Mouse (Mus musculus): ENCODE results near the gene Chrne. TPM values are rescaled to one million over a fixed set of nuclear protein-coding genes. Genes with fewer than 3 reads are reported as not detected.

Chrne gene
- not detected for polyA plus RNA-seq (2014; fragmentation: Illumina TruSeq; extraction: RNeasy Lipid Tissue Mini Kit (QIAGEN cat#74804); ENCODE audit: low read depth, low replicate concordance)

DNA sequence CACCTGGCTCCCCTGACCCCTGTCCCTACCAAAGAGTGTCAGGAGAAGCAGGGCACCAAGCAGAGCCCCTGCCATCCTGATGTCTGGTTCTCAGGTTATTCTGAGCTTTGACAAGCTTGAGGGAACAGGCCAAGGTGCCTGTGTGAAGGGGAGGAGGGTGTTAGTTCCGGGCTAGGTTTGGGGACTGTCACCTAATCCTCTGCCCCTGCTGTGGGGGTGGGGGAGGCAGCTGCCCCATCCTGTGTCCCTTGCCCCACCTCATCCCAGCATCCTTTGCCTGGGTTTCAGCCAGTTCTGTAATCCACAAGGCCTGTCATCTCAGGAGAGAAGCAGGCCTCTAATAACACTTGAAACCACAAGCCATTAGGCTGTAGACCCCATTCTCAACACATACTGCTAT is at the start of gene Chrne:
Chrne (minus strand) TSS at position 116 of the 400 bp plus-strand sequence.

GRCm38 (mm10) chr11:70656964-70657363 is 37.9 kb upstream of the Chrne start, which contains the start of gene Eno3:
Gene Eno3, plus strand, starts transcription at chr11:70657202.

GRCm38 (mm10) chr11:70654198-70654922 is 35.3 kb upstream of the Chrne start, which contains the start of gene Pfn1:
Gene Pfn1, minus strand, starts transcription at chr11:70654644.

GRCm38 (mm10) chr11:70646691-70647650 is 28.0 kb upstream of the Chrne start, which contains the start of the genes Rnf167 and Slc25a11:
Gene Rnf167, plus strand, starts transcription at chr11:70647235.
Gene Slc25a11, minus strand, starts transcription at chr11:70647479.

DNA sequence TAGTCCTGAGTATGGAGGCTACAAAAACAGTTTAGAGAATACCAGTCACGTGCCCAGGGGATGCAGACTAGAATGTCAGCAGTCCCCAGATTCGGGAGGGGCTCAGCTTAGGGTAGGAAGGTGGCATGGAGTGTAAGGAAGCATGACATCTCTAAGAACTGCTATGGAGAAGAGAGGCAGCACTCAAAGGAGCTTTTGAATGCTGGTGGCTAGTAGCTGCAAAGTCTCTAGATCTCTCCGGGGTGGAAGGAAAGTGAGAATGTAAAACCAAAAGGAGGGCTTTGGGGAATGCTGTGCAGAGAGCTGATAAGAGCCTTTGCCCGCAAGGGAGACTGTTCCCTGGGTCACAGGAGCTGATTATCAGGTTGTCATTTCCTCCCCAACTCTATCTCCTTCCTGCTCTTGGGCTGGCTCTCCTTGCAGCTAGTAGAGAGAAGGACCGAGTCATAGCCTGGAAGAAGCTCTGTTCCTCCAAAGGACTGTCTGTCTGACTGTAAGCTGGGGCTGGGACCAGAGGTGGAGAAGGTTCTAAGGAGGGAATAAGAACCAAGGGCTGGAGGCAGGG is 19.8 kb upstream of the Chrne start, which contains the start of gene Gp1ba:
Gp1ba (plus strand) TSS at position 409 of the 565 bp plus-strand sequence.

DNA sequence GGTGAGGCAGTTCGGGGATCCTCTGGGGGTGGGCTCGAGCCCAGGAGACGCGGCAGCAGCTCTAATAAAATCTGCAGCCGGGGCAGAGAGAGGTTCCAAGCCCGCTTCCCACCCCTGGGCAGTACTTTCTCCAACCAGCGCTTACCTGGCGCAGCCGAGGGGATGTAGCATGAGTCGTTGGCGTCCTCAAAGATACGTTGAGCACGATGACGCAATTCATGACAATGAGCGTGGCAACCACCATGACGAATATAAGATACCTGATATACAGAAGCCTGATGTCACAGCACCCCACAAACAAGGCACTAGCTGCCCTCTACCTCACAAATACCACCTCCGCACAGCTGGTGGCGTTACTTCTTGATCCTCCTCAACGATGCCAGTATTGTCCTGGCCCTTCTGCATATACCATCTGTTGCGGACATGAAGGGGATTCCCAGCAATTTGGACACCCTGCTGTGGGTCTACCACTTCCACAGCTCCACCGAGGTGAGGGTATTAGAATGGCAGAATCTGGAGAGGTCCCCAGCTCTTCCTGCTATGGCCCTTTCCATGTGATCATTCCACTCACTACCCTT is 3.4 kb downstream of the Chrne start, which contains the start of gene 4930544D05Rik:
4930544D05Rik (plus strand) TSS at position 333 of the 578 bp plus-strand sequence.

Other genes with a start within 250 kb of the Chrne start
- gene Pelp1, start 209.2 kb downstream of the Chrne start, polyA plus RNA-seq (2014; fragmentation: Illumina TruSeq; extraction: RNeasy Lipid Tissue Mini Kit (QIAGEN cat#74804); ENCODE audit: low read depth, low replicate concordance) = 8.9 TPM
- 2.3 TPM for gene Arrb2, start 186.6 kb downstream of the Chrne start, polyA plus RNA-seq (2014; fragmentation: Illumina TruSeq; extraction: RNeasy Lipid Tissue Mini Kit (QIAGEN cat#74804); ENCODE audit: low read depth, low replicate concordance)
- 5.6 TPM for gene Med11, start 167.3 kb downstream of the Chrne start, polyA plus RNA-seq (2014; fragmentation: Illumina TruSeq; extraction: RNeasy Lipid Tissue Mini Kit (QIAGEN cat#74804); ENCODE audit: low read depth, low replicate concordance)
- gene Zmynd15, start 159.8 kb downstream of the Chrne start, polyA plus RNA-seq (2014; fragmentation: Illumina TruSeq; extraction: RNeasy Lipid Tissue Mini Kit (QIAGEN cat#74804); ENCODE audit: low read depth, low replicate concordance) = 0.35 TPM
- 10.3 TPM for gene Cxcl16, start 159.2 kb downstream of the Chrne start, polyA plus RNA-seq (2014; fragmentation: Illumina TruSeq; extraction: RNeasy Lipid Tissue Mini Kit (QIAGEN cat#74804); ENCODE audit: low read depth, low replicate concordance)
- gene Tm4sf5, start 114.0 kb downstream of the Chrne start, polyA plus RNA-seq (2014; fragmentation: Illumina TruSeq; extraction: RNeasy Lipid Tissue Mini Kit (QIAGEN cat#74804); ENCODE audit: low read depth, low replicate concordance) = not detected
- not detected for gene Vmo1, start 104.6 kb downstream of the Chrne start, polyA plus RNA-seq (2014; fragmentation: Illumina TruSeq; extraction: RNeasy Lipid Tissue Mini Kit (QIAGEN cat#74804); ENCODE audit: low read depth, low replicate concordance)
- not detected for gene Gltpd2, start 100.0 kb downstream of the Chrne start, polyA plus RNA-seq (2014; fragmentation: Illumina TruSeq; extraction: RNeasy Lipid Tissue Mini Kit (QIAGEN cat#74804); ENCODE audit: low read depth, low replicate concordance)
- gene Psmb6, start 93.8 kb downstream of the Chrne start, polyA plus RNA-seq (2014; fragmentation: Illumina TruSeq; extraction: RNeasy Lipid Tissue Mini Kit (QIAGEN cat#74804); ENCODE audit: low read depth, low replicate concordance) = 23.1 TPM
- not detected for gene Gm40193, start 86.3 kb downstream of the Chrne start, polyA plus RNA-seq (2014; fragmentation: Illumina TruSeq; extraction: RNeasy Lipid Tissue Mini Kit (QIAGEN cat#74804); ENCODE audit: low read depth, low replicate concordance)
- gene Pld2, start 79.2 kb downstream of the Chrne start, polyA plus RNA-seq (2014; fragmentation: Illumina TruSeq; extraction: RNeasy Lipid Tissue Mini Kit (QIAGEN cat#74804); ENCODE audit: low read depth, low replicate concordance) = 1.0 TPM
- gene Mink1, start 56.3 kb downstream of the Chrne start, polyA plus RNA-seq (2014; fragmentation: Illumina TruSeq; extraction: RNeasy Lipid Tissue Mini Kit (QIAGEN cat#74804); ENCODE audit: low read depth, low replicate concordance) = 2.2 TPM
- not detected for gene 4930544D05Rik, start 3.4 kb downstream of the Chrne start, polyA plus RNA-seq (2014; fragmentation: Illumina TruSeq; extraction: RNeasy Lipid Tissue Mini Kit (QIAGEN cat#74804); ENCODE audit: low read depth, low replicate concordance)
- not detected for gene Gp1ba, start 19.9 kb upstream of the Chrne start, polyA plus RNA-seq (2014; fragmentation: Illumina TruSeq; extraction: RNeasy Lipid Tissue Mini Kit (QIAGEN cat#74804); ENCODE audit: low read depth, low replicate concordance)
- gene Rnf167, start 28.0 kb upstream of the Chrne start, polyA plus RNA-seq (2014; fragmentation: Illumina TruSeq; extraction: RNeasy Lipid Tissue Mini Kit (QIAGEN cat#74804); ENCODE audit: low read depth, low replicate concordance) = 33.4 TPM
- gene Slc25a11, start 28.3 kb upstream of the Chrne start, polyA plus RNA-seq (2014; fragmentation: Illumina TruSeq; extraction: RNeasy Lipid Tissue Mini Kit (QIAGEN cat#74804); ENCODE audit: low read depth, low replicate concordance) = 30.6 TPM
- gene Pfn1, start 35.4 kb upstream of the Chrne start, polyA plus RNA-seq (2014; fragmentation: Illumina TruSeq; extraction: RNeasy Lipid Tissue Mini Kit (QIAGEN cat#74804); ENCODE audit: low read depth, low replicate concordance) = 121 TPM
- gene Eno3, start 38.0 kb upstream of the Chrne start, polyA plus RNA-seq (2014; fragmentation: Illumina TruSeq; extraction: RNeasy Lipid Tissue Mini Kit (QIAGEN cat#74804); ENCODE audit: low read depth, low replicate concordance) = 2.7 TPM
- gene Spag7, start 50.2 kb upstream of the Chrne start, polyA plus RNA-seq (2014; fragmentation: Illumina TruSeq; extraction: RNeasy Lipid Tissue Mini Kit (QIAGEN cat#74804); ENCODE audit: low read depth, low replicate concordance) = 39.1 TPM
- gene Camta2, start 68.9 kb upstream of the Chrne start, polyA plus RNA-seq (2014; fragmentation: Illumina TruSeq; extraction: RNeasy Lipid Tissue Mini Kit (QIAGEN cat#74804); ENCODE audit: low read depth, low replicate concordance) = 0.87 TPM
- gene Inca1, start 80.9 kb upstream of the Chrne start, polyA plus RNA-seq (2014; fragmentation: Illumina TruSeq; extraction: RNeasy Lipid Tissue Mini Kit (QIAGEN cat#74804); ENCODE audit: low read depth, low replicate concordance) = 3.7 TPM
- 32.8 TPM for gene Kif1c, start 81.3 kb upstream of the Chrne start, polyA plus RNA-seq (2014; fragmentation: Illumina TruSeq; extraction: RNeasy Lipid Tissue Mini Kit (QIAGEN cat#74804); ENCODE audit: low read depth, low replicate concordance)
- 4.4 TPM for gene Zfp3, start 145.0 kb upstream of the Chrne start, polyA plus RNA-seq (2014; fragmentation: Illumina TruSeq; extraction: RNeasy Lipid Tissue Mini Kit (QIAGEN cat#74804); ENCODE audit: low read depth, low replicate concordance)
- 1.6 TPM for gene Scimp, start 193.4 kb upstream of the Chrne start, polyA plus RNA-seq (2014; fragmentation: Illumina TruSeq; extraction: RNeasy Lipid Tissue Mini Kit (QIAGEN cat#74804); ENCODE audit: low read depth, low replicate concordance)
- 341 TPM for gene Rabep1, start 225.6 kb upstream of the Chrne start, polyA plus RNA-seq (2014; fragmentation: Illumina TruSeq; extraction: RNeasy Lipid Tissue Mini Kit (QIAGEN cat#74804); ENCODE audit: low read depth, low replicate concordance)

All from adrenal gland, adult 10 weeks (tissue).